Mouse (Mus musculus): ENCODE data around the gene Trim9.

- no peak for TF ChIP-seq CTCF (conservative IDR thresholded peaks at IDR 0.05; ENCODE audit: low read length)
- TF ChIP-seq NANOG (IDR thresholded peaks at IDR 0.05; ENCODE audit: borderline replicate concordance, low read length), result no peak
- no peak for TF ChIP-seq POU5F1 (IDR thresholded peaks at IDR 0.05; ENCODE audit: borderline replicate concordance, low read length)
Observed at GRCm38 (mm10) chr12:70218795-70219540, 128.4 kb downstream of the Trim9 start.
